Mouse (Mus musculus) stomach, embryonic 16.5 days (tissue): ENCODE data around the gene Grhl3. TPM values are rescaled to one million over a fixed set of nuclear protein-coding genes. Genes with fewer than 3 reads are reported as not detected.

Experiments
- ATAC-seq: fragments of 200-750 bp; cut with Nextera tagmentation; 2 replicates; pipeline ENCODE4 v1.8.0; 2017; ENCODE audit warnings: moderate number of reproducible peaks, moderate TSS enrichment; ENCODE audit not compliant: insufficient read depth, low FRiP score
- H3K27ac ChIP-seq: fragments of 300-500 bp; sonication (generic); 2 replicates; pipeline ENCODE4 v1.5.1; 2014; ENCODE audit warnings: low read length
- H3K27me3 ChIP-seq: fragments of 300-500 bp; sonication (generic); 2 replicates; pipeline ENCODE4 v1.6.1; 2014; ENCODE audit warnings: low read length, control low read depth, mixed read lengths; ENCODE audit not compliant: control insufficient read depth, insufficient read depth
- H3K36me3 ChIP-seq: fragments of 300-500 bp; sonication (generic); 2 replicates; pipeline ENCODE4 v1.6.1; 2014; ENCODE audit warnings: low read length; ENCODE audit not compliant: control insufficient read depth, insufficient read depth
- H3K4me1 ChIP-seq: fragments of 300-500 bp; sonication (generic); 2 replicates; pipeline ENCODE4 v1.6.1; 2014; ENCODE audit warnings: low read length, control low read depth, mixed read lengths; ENCODE audit not compliant: control insufficient read depth, insufficient read depth
- H3K4me2 ChIP-seq: fragments of 300-500 bp; sonication (generic); 2 replicates; pipeline ENCODE4 v1.6.1; 2014; ENCODE audit warnings: low read depth, low read length, mixed read lengths
- H3K4me3 ChIP-seq: fragments of 300-500 bp; sonication (generic); replicated peaks from 2 replicates; pipeline ENCODE4 v1.5.1; 2014; ENCODE audit warnings: mild to moderate bottlenecking, low read length
- H3K9ac ChIP-seq: fragments of 300-500 bp; sonication (generic); 2 replicates; pipeline ENCODE4 v1.6.1; 2014; ENCODE audit warnings: low read length
- H3K9me3 ChIP-seq: fragments of 300-500 bp; sonication (generic); replicated peaks from 2 replicates; pipeline ENCODE4 v1.6.1; 2016; ENCODE audit warnings: low read length, control low read depth; ENCODE audit not compliant: control insufficient read depth
- WGBS: fragments of 180-500 bp; shearing (Covaris S2); extraction: QIAGEN DNeasy Blood & Tissue Kit; methylation state at CpG from one replicate; pipeline ENCODE4 v1.1.7; 2014; 5-methylcytosine and 5-hydroxymethylcytosine counted together
- polyA plus RNA-seq: library from polyadenylated mRNA; unstranded; fragments of >200 nt; fragmentation: Nextera tagmentation; extraction: Ambion mirVana; gene quantifications from 2 replicates; pipeline ENCODE4 v1.2.1, GENCODE M21; 2015

Grhl3 gene
- polyA plus RNA-seq, 1 experiment from 2014 or later = 54.1 TPM

DNA sequence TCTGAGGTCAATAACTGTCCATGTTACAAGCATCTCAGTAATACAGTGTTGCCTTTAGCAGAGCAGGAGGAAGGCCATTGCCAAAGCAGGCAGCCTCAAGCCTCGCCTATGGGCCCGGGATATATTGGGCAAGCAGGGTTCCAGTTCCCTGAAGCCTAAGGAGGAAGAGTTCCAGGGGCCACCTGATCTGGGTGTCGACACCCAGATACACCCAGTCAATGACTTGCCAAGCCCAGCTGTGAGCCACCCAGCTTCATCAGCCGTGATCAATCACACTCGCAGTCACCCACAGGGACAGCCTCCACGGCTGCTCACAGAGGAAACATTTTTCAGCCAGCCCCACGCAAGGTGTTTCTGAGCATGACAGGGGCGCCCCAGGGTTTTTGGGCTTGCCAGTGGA, 5.9 kb downstream of the Grhl3 start:
- ATAC-seq = no peak
- peak overlapping the region; percentile 14; the same call in 1 of the 2 replicates for H3K9ac ChIP-seq
- peaks cover 44% of the 10 kb centered on the region for H3K4me1 ChIP-seq
- H3K27ac ChIP-seq = peak overlapping the region; percentile 39
- no peak overlapping the region for H3K4me3 ChIP-seq
- H3K4me2 ChIP-seq = no peak overlapping the region
- H3K9me3 ChIP-seq = no peaks in the 10 kb centered on the region
- WGBS = 44% methylated on average over 8 of the region's 8 CpGs
- H3K27me3 ChIP-seq = peaks cover 15% of the 10 kb centered on the region; the same call in 1 of the 2 replicates
- no peaks in the 10 kb centered on the region for H3K36me3 ChIP-seq

DNA sequence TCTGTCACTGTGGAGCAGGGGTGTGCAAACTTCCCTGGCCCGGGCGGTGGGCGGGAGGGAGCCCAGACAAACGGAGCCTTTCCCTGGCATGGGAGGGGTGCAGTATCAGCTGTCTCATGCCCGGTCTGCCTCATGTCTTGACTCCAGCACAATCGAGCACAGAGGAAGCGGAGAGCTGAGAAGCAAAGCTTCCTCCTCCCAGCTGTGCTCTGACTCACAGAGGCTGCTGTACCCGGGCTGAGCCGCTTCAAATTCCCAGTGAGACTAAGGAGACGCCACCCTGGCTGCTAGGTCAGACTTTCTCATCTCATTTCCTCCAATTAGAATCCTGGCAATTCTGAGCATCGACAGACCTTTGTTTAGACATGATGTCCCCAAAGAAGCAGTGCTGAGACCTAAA, 6.4 kb downstream of the Grhl3 start:
- no peaks in the 10 kb centered on the region for H3K36me3 ChIP-seq
- 32% methylated on average over 11 of the region's 11 CpGs for WGBS
- peak overlapping the region; percentile 11; the same call in 1 of the 2 replicates for H3K4me2 ChIP-seq
- peaks cover 44% of the 10 kb centered on the region for H3K4me1 ChIP-seq
- H3K4me3 ChIP-seq = no peak overlapping the region
- ATAC-seq = no peak
- peak overlapping the region; percentile 37; the same call in 1 of the 2 replicates for H3K9ac ChIP-seq
- peaks cover 15% of the 10 kb centered on the region; the same call in 1 of the 2 replicates for H3K27me3 ChIP-seq
- H3K9me3 ChIP-seq = no peaks in the 10 kb centered on the region
- H3K27ac ChIP-seq = peak overlapping the region; percentile 39

DNA sequence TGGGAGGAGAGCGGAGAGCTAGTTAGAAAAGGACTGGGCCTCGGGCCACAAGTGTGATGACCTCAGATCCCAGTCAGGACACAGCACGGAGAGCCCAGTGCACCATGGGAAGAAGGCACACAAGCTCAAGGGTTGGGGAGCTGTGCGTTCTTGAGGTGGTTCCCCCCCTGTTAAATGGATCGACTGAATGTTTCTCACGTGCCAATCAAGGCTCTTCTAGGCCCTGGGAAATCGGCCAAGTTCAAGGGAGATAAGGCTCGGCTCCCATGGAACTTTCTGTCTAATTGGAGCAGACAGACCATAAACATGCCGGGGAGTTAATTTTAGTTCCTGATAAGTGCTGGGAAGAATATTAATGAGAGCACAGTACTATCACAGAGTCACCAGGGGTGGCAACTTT, 8.0 kb downstream of the Grhl3 start:
- Histone ChIP-seq H3K9me3 (no peaks in the 10 kb centered on the region), H3K4me3 (no peak overlapping the region), H3K36me3 (no peaks in the 10 kb centered on the region), H3K27me3 (0 out of 2 replicates have a peak, but pooled peaks cover 3% of the 10 kb centered on the region), H3K27ac (peak overlapping the region; percentile 73), H3K4me1 (peaks cover 39% of the 10 kb centered on the region), H3K9ac (no peak overlapping the region), H3K4me2 (no peak overlapping the region)
- 41% methylated on average over 9 of the region's 9 CpGs for WGBS
- ATAC-seq = peak; percentile 57

DNA sequence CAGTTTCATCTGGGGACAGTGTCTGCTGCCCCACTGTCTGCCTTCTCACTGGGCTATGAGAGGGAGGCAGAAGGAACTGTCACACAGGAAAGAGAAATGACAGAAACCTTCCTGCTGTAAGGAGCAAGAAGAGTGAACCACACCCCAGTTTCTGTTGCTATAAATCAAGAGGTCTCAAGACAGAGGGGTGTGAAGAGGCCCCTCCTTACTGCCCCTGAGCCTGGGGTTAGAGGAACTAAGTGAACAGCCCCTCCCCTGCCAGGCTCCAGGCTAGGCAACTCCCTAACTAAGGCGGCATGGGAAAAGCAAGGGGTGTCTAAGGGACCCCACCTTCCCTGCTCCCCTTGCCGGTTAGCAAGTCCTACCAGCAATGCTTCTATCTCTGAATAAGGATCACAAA, 9.6 kb downstream of the Grhl3 start:
- H3K4me1 ChIP-seq = peaks cover 30% of the 10 kb centered on the region
- peak overlapping the region; percentile 76 for H3K27ac ChIP-seq
- no peak overlapping the region for H3K4me2 ChIP-seq
- 11% methylated on average over 2 of the region's 2 CpGs for WGBS
- no peak overlapping the region for H3K4me3 ChIP-seq
- H3K9ac ChIP-seq = 0 out of 2 replicates have a peak overlapping the region, but pooled peaks have one; percentile 8
- no peaks in the 10 kb centered on the region for H3K27me3 ChIP-seq
- no peaks in the 10 kb centered on the region for H3K9me3 ChIP-seq
- ATAC-seq = peak; percentile 44; the same call in 1 of the 2 replicates
- no peaks in the 10 kb centered on the region for H3K36me3 ChIP-seq

DNA sequence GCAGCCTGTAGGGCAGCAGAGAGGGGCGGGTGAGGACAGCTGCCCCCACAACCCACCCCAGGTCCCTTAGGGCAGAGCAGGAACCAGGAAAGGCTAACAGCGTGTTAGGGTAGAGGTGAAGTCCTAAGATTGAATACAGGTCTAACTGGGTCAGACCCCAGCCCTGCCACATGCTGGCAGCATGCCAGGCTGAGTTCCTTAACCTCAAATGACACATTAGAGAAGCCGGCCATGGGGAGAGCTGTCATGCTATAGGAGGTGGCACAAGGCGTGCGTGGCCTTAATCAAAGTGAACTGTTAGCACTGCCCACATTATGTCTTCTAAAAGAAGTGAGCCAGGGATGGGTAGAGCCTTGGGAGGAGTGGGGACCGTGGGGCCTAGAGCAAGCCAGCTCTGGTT, 24.1 kb downstream of the Grhl3 start:
- peaks cover 47% of the 10 kb centered on the region for H3K4me1 ChIP-seq
- H3K27me3 ChIP-seq = no peaks in the 10 kb centered on the region
- H3K9me3 ChIP-seq = no peaks in the 10 kb centered on the region
- peak overlapping the region; percentile 88 for H3K27ac ChIP-seq
- peak overlapping the region; percentile 14; the same call in 1 of the 2 replicates for H3K9ac ChIP-seq
- H3K4me3 ChIP-seq = no peak overlapping the region
- no peaks in the 10 kb centered on the region for H3K36me3 ChIP-seq
- no peak for ATAC-seq
- no peak overlapping the region for H3K4me2 ChIP-seq
- 53% methylated on average over 6 of the region's 6 CpGs for WGBS

DNA sequence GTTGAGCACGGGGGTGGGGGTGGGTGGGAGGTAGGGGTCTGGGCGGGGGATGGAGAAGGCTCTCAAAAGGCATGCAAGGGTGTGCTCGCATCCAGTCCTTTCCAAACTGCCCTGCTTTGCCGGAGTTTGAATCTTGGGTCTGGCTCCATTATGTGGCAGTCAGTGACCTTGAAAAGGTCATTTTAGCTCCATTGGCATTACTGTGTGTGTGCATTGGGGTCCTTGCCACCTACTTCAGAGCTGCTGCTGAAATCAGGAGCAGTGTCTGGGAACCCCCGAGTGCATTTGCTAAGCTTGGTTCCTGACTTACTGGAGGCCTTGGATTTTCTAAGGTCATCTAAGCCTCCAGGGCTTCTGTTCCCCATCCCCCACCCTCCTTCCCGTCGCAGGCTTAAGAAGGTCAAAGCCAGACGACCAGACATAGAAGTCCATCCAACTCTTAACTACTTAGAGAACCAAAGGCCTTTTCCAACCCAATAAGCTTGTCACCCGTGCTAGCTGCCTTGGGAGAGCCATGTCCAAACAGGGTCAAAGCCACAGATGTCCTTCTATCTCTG, 24.8 kb downstream of the Grhl3 start:
- ATAC-seq = no peak
- peaks cover 47% of the 10 kb centered on the region for H3K4me1 ChIP-seq
- peak overlapping the region; percentile 45; the same call in 1 of the 2 replicates for H3K9ac ChIP-seq
- H3K9me3 ChIP-seq = no peaks in the 10 kb centered on the region
- peak overlapping the region; percentile 19; the same call in 1 of the 2 replicates for H3K4me2 ChIP-seq
- H3K36me3 ChIP-seq = no peaks in the 10 kb centered on the region
- no peak overlapping the region for H3K4me3 ChIP-seq
- H3K27me3 ChIP-seq = no peaks in the 10 kb centered on the region
- peak overlapping the region; percentile 88 for H3K27ac ChIP-seq
- 34% methylated on average over 9 of the region's 9 CpGs for WGBS

DNA sequence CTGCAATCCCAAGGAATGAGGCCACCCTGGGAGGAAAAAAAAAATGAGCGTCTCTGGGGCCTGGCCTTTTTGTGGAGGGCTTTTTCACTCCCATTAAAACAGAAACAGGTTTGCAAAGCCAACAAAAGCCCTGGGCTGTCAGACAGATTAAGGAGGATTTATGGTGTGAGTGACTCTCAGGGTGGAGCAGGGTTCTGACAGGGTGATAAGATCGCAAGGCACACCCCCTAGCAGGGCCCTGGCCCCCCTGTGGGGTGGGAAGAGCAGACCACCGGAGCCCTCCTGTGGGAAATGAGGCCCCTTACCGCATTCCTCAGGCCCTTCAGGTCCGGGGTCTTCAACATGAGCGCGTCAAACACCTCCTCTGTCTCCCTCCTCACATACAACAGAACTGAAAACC, 25.3 kb downstream of the Grhl3 start:
- Histone ChIP-seq H3K27ac (peak overlapping the region; percentile 88), H3K9ac (peak overlapping the region; percentile 45), H3K27me3 (no peaks in the 10 kb centered on the region), H3K36me3 (no peaks in the 10 kb centered on the region), H3K4me3 (no peak overlapping the region), H3K9me3 (no peaks in the 10 kb centered on the region), H3K4me2 (peak overlapping the region; percentile 19; the same call in 1 of the 2 replicates), H3K4me1 (peaks cover 47% of the 10 kb centered on the region)
- WGBS = 27% methylated on average over 7 of the region's 7 CpGs
- no peak for ATAC-seq

DNA sequence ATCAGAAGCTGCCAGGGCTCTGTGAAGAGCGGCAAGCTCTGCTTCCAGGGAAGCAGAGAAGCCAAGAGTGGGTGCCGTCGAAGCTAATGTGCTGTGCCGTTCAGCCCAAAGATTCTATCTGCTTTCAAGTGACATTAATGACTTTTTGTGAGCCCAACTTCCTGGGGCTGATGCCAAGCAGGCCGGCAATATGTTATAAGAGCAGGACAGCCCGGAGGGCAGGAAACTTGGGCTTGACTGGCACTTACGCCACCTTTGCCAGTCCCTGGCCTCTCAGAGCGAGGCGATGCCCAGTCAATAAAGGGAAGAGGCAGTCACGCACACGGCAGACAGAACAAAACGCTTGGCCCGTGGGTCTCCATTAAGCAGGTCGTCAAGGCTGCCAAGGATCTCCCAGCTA, 25.9 kb downstream of the Grhl3 start:
- ATAC-seq = no peak
- H3K4me1 ChIP-seq = peaks cover 47% of the 10 kb centered on the region
- peak overlapping the region; percentile 88 for H3K27ac ChIP-seq
- peak overlapping the region; percentile 45 for H3K9ac ChIP-seq
- WGBS = 45% methylated on average over 14 of the region's 14 CpGs
- H3K9me3 ChIP-seq = no peaks in the 10 kb centered on the region
- H3K27me3 ChIP-seq = no peaks in the 10 kb centered on the region
- H3K36me3 ChIP-seq = no peaks in the 10 kb centered on the region
- no peak overlapping the region for H3K4me3 ChIP-seq
- H3K4me2 ChIP-seq = no peak overlapping the region

DNA sequence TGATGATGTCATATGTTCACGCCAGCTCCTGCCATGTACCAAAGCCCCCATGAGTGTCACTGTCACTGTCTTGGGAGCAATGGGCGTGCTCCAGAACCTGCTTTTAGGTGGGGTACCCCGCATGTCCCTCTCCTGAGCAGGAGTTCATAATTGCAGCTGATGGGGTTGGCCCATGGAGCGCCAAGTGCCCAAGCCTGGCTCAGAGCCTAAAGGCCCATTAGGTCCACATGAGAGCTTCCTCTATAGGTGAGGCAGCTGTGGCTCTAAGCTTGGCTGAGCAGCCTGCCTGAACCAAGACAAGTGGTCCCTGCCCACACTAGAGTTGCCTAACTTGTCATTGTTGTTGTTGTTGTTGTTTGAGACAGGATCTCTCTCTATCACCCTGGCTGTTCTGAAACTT, 26.6 kb downstream of the Grhl3 start:
- no peaks in the 10 kb centered on the region for H3K36me3 ChIP-seq
- peaks cover 45% of the 10 kb centered on the region for H3K4me1 ChIP-seq
- no peak overlapping the region for H3K9ac ChIP-seq
- H3K27me3 ChIP-seq = no peaks in the 10 kb centered on the region
- no peaks in the 10 kb centered on the region for H3K9me3 ChIP-seq
- H3K4me2 ChIP-seq = no peak overlapping the region
- ATAC-seq = no peak
- 81% methylated on average over 4 of the region's 4 CpGs for WGBS
- peak overlapping the region; percentile 88; the same call in 1 of the 2 replicates for H3K27ac ChIP-seq
- H3K4me3 ChIP-seq = no peak overlapping the region
